Mouse (Mus musculus): ENCODE results near the gene Ammecr1.

DNA sequence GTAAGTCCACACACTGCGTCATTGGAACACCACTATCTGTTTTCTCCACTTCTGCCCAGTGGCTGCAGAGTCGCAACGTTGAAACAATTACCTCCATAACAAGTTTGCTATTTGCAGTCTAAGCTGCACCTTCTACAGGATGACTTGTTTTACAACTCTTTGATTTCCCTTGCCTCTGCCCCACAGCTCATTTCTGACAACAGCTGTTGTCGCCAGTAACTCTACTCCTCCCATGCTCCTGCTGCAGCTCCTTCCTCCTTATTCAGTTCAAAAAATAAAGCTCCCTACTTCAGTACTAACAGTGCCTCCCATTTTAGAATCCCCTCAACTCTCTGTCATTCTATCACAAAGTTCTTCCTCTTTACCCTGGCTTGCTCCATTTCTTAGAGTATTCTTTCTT lies 12.7 kb upstream of the Ammecr1 start:
- TF ChIP-seq CTCF (IDR thresholded peaks at IDR 0.05; ENCODE audit: insufficient read depth, low read depth, low read length): no peak
- no peak for TF ChIP-seq POLR2A (IDR thresholded peaks at IDR 0.05; ENCODE audit: insufficient read depth, low read depth, low read length)
